Mouse (Mus musculus) spleen, postnatal 4 days (tissue): ENCODE results near the gene March1.
"Not testable (repeated sequence)": the region's sequence is repeated elsewhere in the genome, so short reads cannot be mapped to it uniquely, and the experiment has no call there.

Source experiments
- DNase-seq, 2 experiments: peaks; one replicate each; pipeline ENCODE4 v3.0.0; 2022; ENCODE audit warnings: low spot score in 2 of 2

The March1 gene

GRCm38 (mm10) chr8:66415234-66415633 is 797.5 kb downstream of the March1 start:
- DNase-seq: no peak

DNA sequence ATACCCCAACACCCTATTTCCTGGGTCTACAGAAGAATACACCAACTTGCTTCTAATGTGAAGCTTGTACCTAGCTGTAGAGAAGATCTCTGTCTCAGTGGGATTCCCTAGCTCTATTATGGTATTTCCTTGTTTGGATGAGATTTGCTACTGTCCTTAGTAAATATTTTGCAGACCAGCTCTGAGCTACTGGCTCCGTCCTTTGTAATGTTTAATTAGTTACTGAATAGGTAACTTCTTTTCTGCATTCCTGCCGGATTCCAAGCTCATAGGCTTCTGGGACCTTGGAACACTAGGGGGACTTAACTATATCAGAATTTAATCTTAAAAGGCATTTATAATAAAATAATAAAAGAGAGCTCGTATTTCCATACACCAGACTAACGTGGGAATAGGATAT is 799.9 kb downstream of the March1 start:
- not testable (repeated sequence) for DNase-seq

DNA sequence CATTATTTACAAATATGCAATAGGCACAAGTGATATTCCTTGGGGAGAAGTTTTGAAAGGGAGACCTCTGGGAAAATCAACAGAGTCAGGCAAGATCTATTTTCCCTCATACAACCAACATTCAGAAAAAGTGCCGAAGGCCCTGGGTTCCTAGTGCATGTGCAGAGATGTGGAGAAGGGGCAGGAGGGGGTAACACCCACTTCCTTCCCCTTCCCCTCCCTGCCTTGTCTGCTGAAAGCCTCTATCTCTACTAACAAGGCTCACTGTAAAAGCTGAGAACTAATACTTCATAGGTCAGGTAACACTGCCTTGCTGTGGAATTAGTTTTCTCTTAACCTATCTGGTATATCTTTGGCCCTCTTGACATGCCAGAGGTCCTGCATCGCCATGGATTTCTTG is 812.9 kb downstream of the March1 start:
- DNase-seq: no peak

DNA sequence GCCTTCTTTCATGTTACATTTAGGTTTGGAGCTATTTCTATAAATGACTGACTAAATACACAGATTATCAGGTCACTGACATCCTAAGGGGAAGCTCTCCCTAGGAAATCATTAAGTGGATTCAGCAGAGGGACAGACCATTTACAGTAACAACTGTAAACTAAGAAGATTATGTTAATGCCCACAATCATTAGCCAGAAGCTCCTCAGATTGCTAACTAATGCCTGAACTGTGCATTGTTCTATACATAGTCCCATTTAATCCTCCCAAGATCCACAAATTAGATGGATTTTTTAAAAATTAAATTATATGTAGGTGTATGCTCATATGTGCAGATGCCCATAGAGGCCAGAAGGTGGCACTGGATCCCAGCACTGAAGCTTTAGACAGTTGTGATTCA is 815.9 kb downstream of the March1 start:
- no peak for DNase-seq

- no peak for DNase-seq
These were observed 819.1 kb downstream of the March1 start for GRCm38 (mm10) chr8:66436804-66437203.

- DNase-seq: no peak
These were observed 820.2 kb downstream of the March1 start for GRCm38 (mm10) chr8:66437929-66438328.

GRCm38 (mm10) chr8:66438468-66438867 is 820.8 kb downstream of the March1 start:
- no peak for DNase-seq

GRCm38 (mm10) chr8:66441123-66441522 is 823.4 kb downstream of the March1 start:
- no peak for DNase-seq

DNA sequence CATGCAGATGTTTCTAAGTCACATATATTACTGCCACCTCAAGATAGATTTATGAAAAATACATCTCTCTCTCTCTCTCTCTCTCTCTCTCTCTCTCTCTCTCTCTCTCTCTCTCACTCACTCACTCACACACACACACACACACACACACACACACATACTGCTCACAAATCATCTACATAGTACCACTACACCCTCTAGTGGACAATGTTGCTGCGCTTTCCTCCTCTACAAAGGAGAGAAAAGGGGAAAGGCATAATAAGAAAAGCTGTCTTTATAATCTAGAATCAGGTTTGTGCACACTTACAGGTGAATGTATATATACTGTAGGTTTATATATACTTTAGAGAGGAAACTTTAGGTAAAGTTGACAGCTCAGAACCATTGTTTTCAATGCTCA is 825.1 kb downstream of the March1 start:
- DNase-seq: no peak

GRCm38 (mm10) chr8:66444141-66444540 is 826.4 kb downstream of the March1 start:
- DNase-seq: no peak

GRCm38 (mm10) chr8:66445351-66445750 is 827.7 kb downstream of the March1 start:
- DNase-seq: no peak

GRCm38 (mm10) chr8:66450691-66451090 is 833.0 kb downstream of the March1 start:
- DNase-seq: no peak

- DNase-seq: no peak
These were observed 839.4 kb downstream of the March1 start for GRCm38 (mm10) chr8:66457057-66457456.

DNA sequence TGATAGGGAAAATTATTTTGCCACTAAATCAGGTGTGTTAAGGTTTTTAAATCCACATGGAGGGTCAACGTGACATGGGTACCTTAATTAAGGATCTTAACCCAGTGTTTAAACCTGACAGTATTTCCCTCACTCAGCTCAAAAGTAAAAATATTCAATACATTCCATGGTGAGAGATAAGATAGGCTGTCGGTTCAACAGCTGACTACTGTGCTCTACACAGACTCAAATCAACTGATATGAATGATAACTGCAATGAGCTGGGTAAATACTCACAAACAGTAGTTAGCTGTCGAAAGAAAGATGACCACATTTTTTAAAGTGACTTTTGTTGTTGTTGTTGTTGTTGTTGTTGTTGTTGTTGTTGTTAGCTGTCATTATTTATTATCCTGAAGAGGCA is 852.1 kb downstream of the March1 start:
- no peak for DNase-seq

GRCm38 (mm10) chr8:66476880-66477279 is 859.2 kb downstream of the March1 start:
- DNase-seq: no peak

GRCm38 (mm10) chr8:66486084-66486763 is 868.5 kb downstream of the March1 start, which contains the start of gene Tma16:
Gene Tma16 (minus strand): TSS chr8:66486530.
- peak; percentile 75 to 87 for DNase-seq

DNA sequence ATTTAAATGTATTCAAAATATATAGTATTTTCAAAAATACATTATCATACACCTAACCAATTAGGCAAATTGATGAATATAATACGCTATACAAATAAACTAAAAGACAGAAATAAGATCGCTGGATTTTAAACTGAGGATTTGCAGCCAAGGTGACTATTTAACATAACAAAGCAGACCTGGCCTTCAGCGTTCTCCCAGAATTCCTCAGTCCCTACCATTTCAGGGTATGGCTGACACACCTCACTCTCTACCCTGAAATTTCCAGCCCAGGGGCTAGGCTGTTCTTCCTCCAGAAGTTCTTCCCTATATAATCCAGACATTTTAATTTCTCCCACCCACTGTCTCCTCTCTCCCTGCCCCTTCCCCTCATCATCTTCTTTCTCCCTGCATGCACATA is 870.9 kb downstream of the March1 start:
- DNase-seq: no peak

- DNase-seq: no peak
These were observed 872.9 kb downstream of the March1 start for GRCm38 (mm10) chr8:66490624-66491023.

DNA sequence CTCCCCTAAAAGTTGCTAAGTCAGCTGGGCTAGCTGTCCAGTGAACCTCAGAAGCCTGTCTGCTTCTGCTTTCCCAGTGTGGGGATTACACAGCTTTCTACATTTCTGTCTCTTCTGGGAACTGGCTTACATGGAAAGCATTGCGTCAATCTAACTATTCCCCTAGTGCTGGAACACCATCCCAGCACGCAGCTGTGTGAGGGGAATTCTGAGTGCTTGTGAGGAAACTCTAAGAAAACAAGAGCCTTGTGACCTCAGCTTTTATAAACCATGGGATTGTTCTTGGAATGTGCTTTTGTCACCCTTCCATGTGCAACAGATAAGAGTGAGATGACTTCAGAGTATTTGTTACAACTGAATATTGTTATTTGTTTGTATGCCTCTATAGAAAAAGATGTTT is 876.8 kb downstream of the March1 start:
- no peak for DNase-seq

GRCm38 (mm10) chr8:66495726-66496125 is 878.0 kb downstream of the March1 start:
- DNase-seq: peak; percentile 52 to 84

DNA sequence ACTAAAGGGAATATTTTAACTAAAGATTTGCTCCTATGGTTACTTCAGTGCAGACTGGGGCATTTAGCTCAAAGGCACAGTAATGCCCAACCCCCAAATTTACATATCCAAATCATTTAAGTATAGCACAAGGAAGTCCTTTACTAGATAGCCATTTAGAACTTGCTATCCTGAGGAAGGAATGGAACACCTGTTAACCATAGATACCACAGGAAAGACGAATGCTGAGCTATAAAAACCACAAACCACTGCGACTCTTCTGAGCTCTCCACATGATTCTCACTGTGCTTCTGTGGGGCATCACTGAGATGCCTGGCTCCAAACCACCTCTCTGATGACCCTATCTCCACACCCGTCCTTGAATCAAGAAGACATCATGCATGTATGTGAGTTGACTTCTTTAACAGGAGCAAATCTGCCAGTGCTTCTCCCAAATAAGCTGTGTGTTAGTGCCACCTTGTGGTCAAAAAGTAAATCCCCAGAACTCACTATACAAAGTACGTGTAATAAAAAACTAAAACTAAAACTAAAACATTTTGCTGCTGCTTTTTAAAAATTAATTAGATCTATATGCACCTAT is 879.4 kb downstream of the March1 start:
- peak in 1 of 2 experiments; percentile 58 for DNase-seq

GRCm38 (mm10) chr8:66503381-66503780 is 885.7 kb downstream of the March1 start:
- no peak for DNase-seq

GRCm38 (mm10) chr8:66511537-66511936 is 893.8 kb downstream of the March1 start, which contains the start of gene Tktl2:
Gene Tktl2 (plus strand): TSS chr8:66511756.
- DNase-seq: no peak

- no peak for DNase-seq
These were observed 901.4 kb downstream of the March1 start for GRCm38 (mm10) chr8:66519149-66519548.
